Mouse (Mus musculus): ENCODE results near the gene Dapk1. TPM values are rescaled to one million over a fixed set of nuclear protein-coding genes. Genes with fewer than 3 reads are reported as not detected.

Dapk1 gene
- total RNA-seq, 4 experiments from 2014 or later, result 26.5 to 33.0 (median 29.5) TPM

- DNase-seq (ENCODE audit: low spot score), result peak; percentile 82
Observed at GRCm38 (mm10) chr13:60738429-60738828, 136.7 kb downstream of the Dapk1 start.

- no peak for DNase-seq (ENCODE audit: low spot score)
Observed at GRCm38 (mm10) chr13:60740248-60740647, 138.5 kb downstream of the Dapk1 start.

- no peak for DNase-seq (ENCODE audit: low spot score)
Observed at GRCm38 (mm10) chr13:60742611-60743010, 140.9 kb downstream of the Dapk1 start.

- no peak for DNase-seq (ENCODE audit: low spot score)
Observed at GRCm38 (mm10) chr13:60743381-60744077, 141.8 kb downstream of the Dapk1 start.

- peak; percentile 79 for DNase-seq (ENCODE audit: low spot score)
Observed at GRCm38 (mm10) chr13:60744078-60744460, 142.3 kb downstream of the Dapk1 start.

- DNase-seq (ENCODE audit: low spot score), result no peak
Observed at GRCm38 (mm10) chr13:60744736-60745135, 143.0 kb downstream of the Dapk1 start.

GRCm38 (mm10) chr13:60745358-60745757, 143.6 kb downstream of the Dapk1 start:
- no peak for DNase-seq (ENCODE audit: low spot score)

GRCm38 (mm10) chr13:60746271-60746670, 144.5 kb downstream of the Dapk1 start:
- no peak for DNase-seq (ENCODE audit: low spot score)

- no peak for DNase-seq (ENCODE audit: low spot score)
Observed at GRCm38 (mm10) chr13:60747201-60747600, 145.5 kb downstream of the Dapk1 start.

- DNase-seq (ENCODE audit: low spot score), result no peak
Observed at GRCm38 (mm10) chr13:60748556-60748955, 146.8 kb downstream of the Dapk1 start.

GRCm38 (mm10) chr13:60750930-60751329, 149.2 kb downstream of the Dapk1 start:
- no peak for DNase-seq (ENCODE audit: low spot score)

GRCm38 (mm10) chr13:60753216-60753615, 151.5 kb downstream of the Dapk1 start:
- no peak for DNase-seq (ENCODE audit: low spot score)

GRCm38 (mm10) chr13:60755251-60755650, 153.5 kb downstream of the Dapk1 start:
- DNase-seq (ENCODE audit: low spot score), result no peak

GRCm38 (mm10) chr13:60757292-60757691, 155.5 kb downstream of the Dapk1 start:
- DNase-seq (ENCODE audit: low spot score), result no peak

- DNase-seq (ENCODE audit: low spot score), result no peak
Observed at GRCm38 (mm10) chr13:60759136-60759535, 157.4 kb downstream of the Dapk1 start.

GRCm38 (mm10) chr13:60760392-60760791, 158.6 kb downstream of the Dapk1 start:
- no peak for DNase-seq (ENCODE audit: low spot score)

GRCm38 (mm10) chr13:60761161-60761560, 159.4 kb downstream of the Dapk1 start:
- no peak for DNase-seq (ENCODE audit: low spot score)

- no peak for DNase-seq (ENCODE audit: low spot score)
Observed at GRCm38 (mm10) chr13:60780534-60780933, 178.8 kb downstream of the Dapk1 start.

- no peak for DNase-seq (ENCODE audit: low spot score)
Observed at GRCm38 (mm10) chr13:60783301-60783700, 181.6 kb downstream of the Dapk1 start.

GRCm38 (mm10) chr13:60786264-60786663, 184.5 kb downstream of the Dapk1 start, which contains the start of gene BC051665:
Gene BC051665, minus strand, starts transcription at chr13:60786364.
- no peak for DNase-seq (ENCODE audit: low spot score)

- DNase-seq (ENCODE audit: low spot score), result no peak
Observed at GRCm38 (mm10) chr13:60789466-60789865, 187.7 kb downstream of the Dapk1 start.

- no peak for DNase-seq (ENCODE audit: low spot score)
Observed at GRCm38 (mm10) chr13:60802749-60803148, 201.0 kb downstream of the Dapk1 start, which contains the start of gene Ctsll3. Gene Ctsll3, minus strand, starts transcription at chr13:60802849.

- no peak for DNase-seq (ENCODE audit: low spot score)
Observed at GRCm38 (mm10) chr13:60809690-60810089, 207.9 kb downstream of the Dapk1 start.

- no peak for DNase-seq (ENCODE audit: low spot score)
Observed at GRCm38 (mm10) chr13:60812768-60813167, 211.0 kb downstream of the Dapk1 start.
